Mouse (Mus musculus) lung, postnatal 4 days (tissue): ENCODE measurements around the gene Apopt1.
"Not testable (repeated sequence)": the region's sequence is repeated elsewhere in the genome, so short reads cannot be mapped to it uniquely, and the experiment has no call there.

Experiments
- DNase-seq, 2 experiments: peaks; one replicate each; pipeline ENCODE4 v3.0.0; 2021

Apopt1 gene

GRCm38 (mm10) chr12:111710091-111710490, 3.0 kb upstream of the Apopt1 start:
- no peak for DNase-seq

- DNase-seq: peak in 1 of 2 experiments; percentile 42
Observed at GRCm38 (mm10) chr12:111712476-111712875, 585 bp upstream of the Apopt1 start.

GRCm38 (mm10) chr12:111713880-111714279, 819 bp downstream of the Apopt1 start:
- DNase-seq: not testable (repeated sequence)

- no peak for DNase-seq
Observed at GRCm38 (mm10) chr12:111716505-111716904, 3.4 kb downstream of the Apopt1 start.

GRCm38 (mm10) chr12:111718656-111719055, 5.6 kb downstream of the Apopt1 start:
- DNase-seq: no peak

GRCm38 (mm10) chr12:111720222-111720621, 7.2 kb downstream of the Apopt1 start:
- no peak for DNase-seq

- peak in 1 of 2 experiments; percentile 56 for DNase-seq
Observed at GRCm38 (mm10) chr12:111722654-111723053, 9.6 kb downstream of the Apopt1 start.

GRCm38 (mm10) chr12:111724638-111725337, 11.7 kb downstream of the Apopt1 start:
- DNase-seq: no peak

GRCm38 (mm10) chr12:111725338-111726121, 12.5 kb downstream of the Apopt1 start:
- DNase-seq: no peak

GRCm38 (mm10) chr12:111726122-111726463, 13.0 kb downstream of the Apopt1 start:
- peak; percentile 48 to 61 for DNase-seq

- DNase-seq: no peak
Observed at GRCm38 (mm10) chr12:111727956-111728355, 14.9 kb downstream of the Apopt1 start.

GRCm38 (mm10) chr12:111731822-111732807, 19.1 kb downstream of the Apopt1 start:
- DNase-seq: peak; percentile 89

GRCm38 (mm10) chr12:111732921-111733320, 19.9 kb downstream of the Apopt1 start:
- DNase-seq: no peak

- no peak for DNase-seq
Observed at GRCm38 (mm10) chr12:111734912-111735311, 21.9 kb downstream of the Apopt1 start.

- not testable (repeated sequence) for DNase-seq
Observed at GRCm38 (mm10) chr12:111736676-111737075, 23.6 kb downstream of the Apopt1 start.

- peak; percentile 16 to 41 for DNase-seq
Observed at GRCm38 (mm10) chr12:111737370-111737769, 24.3 kb downstream of the Apopt1 start.

GRCm38 (mm10) chr12:111738754-111739153, 25.7 kb downstream of the Apopt1 start:
- peak in 1 of 2 experiments; percentile 72 for DNase-seq

- DNase-seq: no peak
Observed at GRCm38 (mm10) chr12:111741338-111741737, 28.3 kb downstream of the Apopt1 start.

- DNase-seq: peak; percentile 51 to 74
Observed at GRCm38 (mm10) chr12:111743419-111743818, 30.4 kb downstream of the Apopt1 start.

GRCm38 (mm10) chr12:111743981-111744423, 30.9 kb downstream of the Apopt1 start:
- DNase-seq: peak in 1 of 2 experiments; percentile 47

- DNase-seq: no peak
Observed at GRCm38 (mm10) chr12:111745274-111745673, 32.2 kb downstream of the Apopt1 start.

GRCm38 (mm10) chr12:111746091-111746490, 33.0 kb downstream of the Apopt1 start:
- DNase-seq: peak; percentile 86 to 92

- no peak for DNase-seq
Observed at GRCm38 (mm10) chr12:111747421-111747820, 34.4 kb downstream of the Apopt1 start.
